Mouse (Mus musculus) liver, postnatal 0 days (tissue): ENCODE data around the gene Znrf4.

Source experiments
- CTCF ChIP-seq: sonication (generic); IDR thresholded peaks from 2 replicates; pipeline ENCODE4 v1.5.1; 2016; ENCODE audit warnings: antibody characterized with exemption, low read depth
- EP300 ChIP-seq: IDR thresholded peaks from 2 replicates; pipeline ENCODE4 v1.6.1; 2016; ENCODE audit warnings: antibody characterized with exemption, low read depth, mild to moderate bottlenecking

DNA sequence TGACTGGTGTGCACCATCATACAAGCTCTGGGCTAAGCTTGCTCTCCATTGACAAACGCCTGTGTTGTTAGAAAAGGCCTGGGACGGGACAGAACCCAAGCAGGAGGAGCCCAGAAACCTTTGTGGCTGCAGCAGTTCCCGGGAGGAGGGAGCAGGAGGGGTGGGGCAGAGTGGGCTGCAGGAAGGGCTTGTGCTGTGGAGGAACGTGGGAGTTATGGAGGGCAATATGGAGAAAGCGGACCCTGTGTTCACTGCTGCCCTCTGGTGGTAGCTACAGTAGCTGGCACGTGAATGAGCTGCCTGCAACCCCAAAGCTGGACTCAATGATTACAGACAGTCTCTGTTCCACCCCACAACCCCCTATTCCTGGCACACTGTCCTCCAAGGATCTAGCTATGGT lies 32.9 kb downstream of the Znrf4 start:
- TF ChIP-seq CTCF (peak; percentile 95), EP300 (no peak)
